Mouse (Mus musculus) MEL (cell line): ENCODE data around the gene Ppp1r11.

ENCODE experiments used
- CTCF ChIP-seq, 3 experiments: IDR thresholded peaks in 2 of 3; conservative IDR thresholded peaks in 1 of 3; 2 replicates each; pipeline ENCODE4 v1.5.1; 2011 to 2012; ENCODE audit warnings: low read length in 3 of 3, low read depth in 2 of 3, mild to moderate bottlenecking in 2 of 3, improper control_type of control experiment in 1 of 3, inconsistent platforms in 1 of 3, mixed read lengths in 1 of 3, moderate library complexity in 1 of 3; ENCODE audit not compliant: control insufficient read depth in 1 of 3, insufficient read depth in 1 of 3, poor library complexity in 1 of 3, severe bottlenecking in 1 of 3
- USF1 ChIP-seq: IDR thresholded peaks from 2 replicates; pipeline ENCODE4 v1.6.1; 2014; ENCODE audit warnings: low read depth, mild to moderate bottlenecking, inconsistent platforms, low read length, improper control_type of control experiment, moderate library complexity

GRCm38 (mm10) chr17:36923491-36923890, 28.1 kb downstream of the Ppp1r11 start:
- no peak for TF ChIP-seq USF1
- TF ChIP-seq CTCF (IDR thresholded peaks at IDR 0.05 in 2 of 3, conservative IDR thresholded peaks at IDR 0.05 in 1 of 3; ENCODE audit: control insufficient read depth in 1 of 3, insufficient read depth in 1 of 3, low read depth in 2 of 3, low read length in 3 of 3, poor library complexity in 1 of 3, severe bottlenecking in 1 of 3), result no peak
